Mouse (Mus musculus) gastrocnemius, adult 2 months (tissue): ENCODE results near the gene Efcab5. TPM values are rescaled to one million over a fixed set of nuclear protein-coding genes. Genes with fewer than 3 reads are reported as not detected.
"Not testable (repeated sequence)": the region's sequence is repeated elsewhere in the genome, so short reads cannot be mapped to it uniquely, and the experiment has no call there.

Experiments used
- DNase-seq: peaks from one replicate; pipeline ENCODE4 v3.0.0; 2022
- H3K27ac ChIP-seq: fragments of 200-600 bp; 2 replicates; pipeline ENCODE4 v1.8.1; 2022; ENCODE audit warnings: mild to moderate bottlenecking
- H3K4me3 ChIP-seq: fragments of 200-600 bp; 2 replicates; pipeline ENCODE4 v1.8.1; 2022; ENCODE audit warnings: mild to moderate bottlenecking, moderate library complexity
- CTCF ChIP-seq: fragments of 200-600 bp; IDR thresholded peaks from 2 replicates; pipeline ENCODE4 v1.8.1; 2022; ENCODE audit warnings: antibody characterized with exemption, mild to moderate bottlenecking, moderate library complexity
- intact Hi-C: fragments of 180-260 bp; cut with DNase I; formaldehyde crosslinking; loops from one replicate; pipeline ENCODE4 v1.15.1; 2025
- microRNA-seq: library from miRNA; unstranded; fragments of <30 nt; microRNA quantifications from one replicate; pipeline ENCODE4 v1.2.0, GENCODE M21; 2021
- total RNA-seq, 2 experiments: library from RNA; stranded (reverse); gene quantifications; 2 replicates each; pipeline ENCODE4 v1.2.3; 2021

Gene Efcab5
- total RNA-seq, 2 experiments from 2014 or later = 0.18 to 0.20 TPM

DNA sequence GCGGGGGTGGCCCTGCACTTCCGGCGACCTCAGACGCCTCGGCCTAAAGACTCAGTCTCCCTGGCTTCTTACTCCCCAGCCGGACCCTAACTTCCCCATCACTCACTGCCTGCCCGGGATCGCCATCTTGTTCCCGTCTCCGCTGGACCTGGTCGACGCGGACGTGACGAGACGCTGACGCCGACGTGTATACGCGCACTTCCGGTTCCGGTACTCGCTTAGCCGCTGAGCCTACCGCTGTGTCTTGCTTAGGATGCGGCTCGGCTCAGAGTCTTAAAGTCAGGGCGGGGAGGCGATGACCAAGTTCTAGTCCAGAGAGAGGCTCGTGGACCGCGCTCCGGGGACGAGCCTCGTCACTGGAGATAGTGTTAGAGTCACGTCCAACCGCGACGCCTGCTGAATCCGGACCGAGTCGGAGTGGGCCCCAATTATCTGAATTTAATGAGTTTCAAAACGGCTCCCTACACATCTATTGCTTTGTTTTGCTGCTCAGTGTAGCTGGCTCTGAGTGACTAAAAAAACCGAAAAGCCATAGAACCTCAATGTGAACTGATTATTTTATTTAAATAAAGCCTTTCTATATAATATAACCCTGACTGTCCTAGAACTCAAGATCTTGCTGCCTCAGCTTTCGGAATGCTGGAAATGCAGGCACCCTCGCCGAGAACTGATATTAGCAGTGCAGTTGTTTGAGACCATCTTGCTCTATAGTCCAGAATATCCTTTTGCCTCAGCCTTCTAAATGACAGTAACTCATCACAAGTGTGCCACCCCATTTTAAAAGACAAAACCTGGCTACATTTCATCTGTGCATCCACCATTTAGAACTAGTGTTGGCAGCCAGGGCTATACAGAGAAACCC is 110.3 kb downstream of the Efcab5 start, which contains the start of gene Nsrp1:
TSS of gene Nsrp1 (minus strand) at position 163 of the 862 bp plus-strand sequence.
- TF ChIP-seq CTCF = no peak
- Histone ChIP-seq H3K27ac (peak within 1 kb of the TSS; percentile 95), H3K4me3 (peak within 1 kb of the TSS; percentile 90)
- intact Hi-C loops = no loop called here
- DNase-seq = peak; percentile 94

DNA sequence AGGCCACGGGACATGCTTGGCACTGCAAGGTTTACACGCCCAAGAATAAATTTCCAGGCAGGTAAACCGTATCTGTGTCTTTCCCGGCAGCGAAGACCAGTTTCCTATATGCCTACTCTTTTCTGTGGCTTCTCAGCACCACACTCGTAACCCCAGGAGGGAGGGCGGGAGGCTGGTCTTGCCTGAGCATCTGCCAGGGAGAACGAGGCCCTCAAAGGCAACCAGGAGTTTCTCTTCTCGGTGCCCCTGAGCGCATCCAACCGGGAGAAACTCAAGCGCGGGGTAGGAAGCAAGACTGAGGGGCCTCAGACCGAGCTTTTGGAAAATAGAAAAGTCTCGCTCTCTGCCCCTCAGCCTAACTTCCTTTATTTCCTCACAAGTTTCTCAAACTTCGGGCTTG is 111.0 kb downstream of the Efcab5 start:
- intact Hi-C loops = no loop called here
- peak; percentile 29 for DNase-seq

DNA sequence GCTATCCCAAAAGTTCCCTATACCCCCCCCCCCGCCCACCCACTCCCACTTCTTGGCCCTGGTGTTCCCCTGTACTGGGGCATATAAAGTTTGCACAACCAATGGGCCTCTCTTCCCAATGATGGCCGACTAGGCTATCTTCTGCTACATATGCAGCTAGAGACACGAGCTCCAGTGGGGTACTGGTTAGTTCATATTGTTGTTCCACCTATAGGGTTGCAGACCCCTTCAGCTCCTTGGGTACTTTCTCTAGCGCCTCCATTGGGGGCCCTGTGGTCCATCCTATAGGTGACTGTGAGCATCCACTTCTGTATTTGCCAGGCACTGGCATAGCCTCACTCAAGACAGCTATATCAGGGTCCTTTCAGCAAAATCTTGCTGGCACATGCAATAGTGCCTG is 111.4 kb downstream of the Efcab5 start:
- Histone ChIP-seq H3K4me3 (peak overlapping the region; percentile 90), H3K27ac (peak overlapping the region; percentile 95)
- DNase-seq, intact Hi-C loops: not testable (repeated sequence)

More for the DNA sequence above, 111.0 kb downstream of the Efcab5 start:
- no peak for TF ChIP-seq CTCF
- Histone ChIP-seq H3K4me3 (peak overlapping the region; percentile 90), H3K27ac (peak overlapping the region; percentile 95)

DNA sequence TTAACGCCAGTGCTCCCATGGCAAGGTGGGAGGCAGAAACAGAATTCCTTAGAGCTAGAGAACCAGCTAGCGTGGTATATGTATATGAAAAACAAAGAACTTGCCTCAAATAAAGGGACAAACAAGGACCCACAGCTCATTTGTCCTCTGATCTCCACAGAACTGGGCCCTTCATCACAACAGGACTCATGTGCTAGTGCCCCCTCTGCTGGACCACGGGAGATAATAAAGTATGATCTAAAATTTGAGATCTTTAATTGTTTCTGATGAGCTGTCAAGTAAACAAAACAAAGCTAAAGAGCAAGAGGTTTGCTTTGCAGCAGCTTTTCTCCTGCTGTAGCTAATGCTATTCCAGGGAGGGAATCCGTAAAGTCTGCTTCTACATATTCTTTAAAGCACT is 118.0 kb downstream of the Efcab5 start:
- intact Hi-C loops = no loop called here
- Histone ChIP-seq H3K27ac (no peak overlapping the region), H3K4me3 (no peak overlapping the region)
- peak; percentile 31 for TF ChIP-seq CTCF
- DNase-seq = no peak

DNA sequence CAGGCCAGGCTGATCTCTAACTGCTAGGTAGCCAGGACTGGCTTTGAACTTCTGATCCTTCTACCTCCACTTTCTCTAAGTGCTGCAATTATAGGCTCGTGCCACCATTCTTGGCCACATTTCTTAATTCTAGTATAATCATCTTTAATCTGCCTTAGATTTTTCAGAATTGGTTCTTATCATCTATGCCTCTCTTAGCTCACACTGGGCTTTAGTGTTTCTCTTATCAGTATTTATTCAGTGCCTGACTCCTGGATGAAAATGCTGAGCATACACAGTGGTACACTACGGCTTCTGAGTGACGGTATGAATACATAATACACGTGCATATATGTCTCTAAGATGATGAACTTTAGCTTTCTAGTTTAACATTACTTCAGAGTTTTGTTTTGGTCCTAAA is 119.9 kb downstream of the Efcab5 start:
- no peak for DNase-seq
- intact Hi-C loops = no loop called here
- Histone ChIP-seq H3K27ac (no peak overlapping the region), H3K4me3 (no peak overlapping the region)
- TF ChIP-seq CTCF = no peak

DNA sequence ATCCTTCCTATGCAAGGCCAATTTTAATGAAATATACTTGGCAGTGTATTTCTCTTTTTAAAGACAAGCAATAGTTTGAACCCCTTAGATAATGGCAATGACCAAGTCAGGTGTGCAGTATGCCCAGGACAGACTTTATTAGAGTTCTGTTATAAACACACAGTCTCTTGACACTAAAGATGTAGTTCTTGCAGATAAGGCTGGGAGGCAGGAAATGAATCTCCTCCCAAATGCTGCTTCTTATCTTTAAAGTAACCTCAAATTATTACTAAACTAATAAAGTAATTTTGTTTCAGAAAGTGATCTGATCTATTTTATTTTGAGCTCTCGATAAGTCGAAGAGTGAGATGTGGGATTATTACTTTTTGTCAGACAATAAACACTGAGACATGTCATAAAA is 125.4 kb downstream of the Efcab5 start:
- Histone ChIP-seq H3K4me3 (no peak overlapping the region), H3K27ac (no peak overlapping the region)
- intact Hi-C loops = no loop called here
- no peak for TF ChIP-seq CTCF
- no peak for DNase-seq

DNA sequence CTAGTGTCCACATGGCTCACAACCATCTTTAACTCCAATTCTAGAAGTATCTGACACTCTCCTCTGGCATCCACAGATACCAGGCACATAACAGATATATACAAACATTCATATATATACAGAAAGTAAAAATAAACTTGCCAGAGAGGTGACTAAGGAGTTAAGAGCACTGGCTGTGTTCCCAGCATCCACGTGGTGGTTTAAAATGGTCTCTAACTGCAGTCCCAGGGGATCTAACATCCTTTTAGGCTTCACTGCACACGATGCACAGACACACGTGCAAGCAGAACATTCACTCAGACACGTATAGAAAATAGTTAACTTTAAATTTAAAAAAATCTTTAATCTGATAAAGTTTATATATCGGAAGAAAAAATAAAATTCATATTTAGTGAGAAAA is 126.8 kb downstream of the Efcab5 start:
- intact Hi-C loops = no loop called here
- H3K4me3 ChIP-seq = no peak overlapping the region
- no peak for DNase-seq
- no peak for TF ChIP-seq CTCF
- H3K27ac ChIP-seq = no peak overlapping the region

DNA sequence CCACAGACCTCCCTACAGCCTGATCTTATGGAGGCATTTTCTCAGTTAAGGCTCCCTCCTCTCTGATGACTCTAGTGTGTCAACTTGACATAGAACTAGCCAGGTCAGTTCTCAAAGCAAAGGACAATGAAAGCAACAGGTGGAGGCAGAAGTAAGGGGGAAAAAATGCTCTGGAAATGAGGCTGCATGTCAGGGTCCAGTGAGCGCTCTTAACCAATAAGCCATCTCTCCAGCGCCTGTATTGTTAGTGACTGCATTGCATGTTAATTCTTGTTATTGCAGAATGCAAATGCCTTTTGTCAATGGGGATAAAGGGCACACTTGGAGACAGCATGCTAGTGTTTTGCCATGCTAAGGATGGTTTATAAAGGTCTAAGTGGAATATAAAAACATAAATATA is 146.0 kb downstream of the Efcab5 start:
- DNase-seq = no peak
- H3K4me3 ChIP-seq = no peak overlapping the region
- H3K27ac ChIP-seq = no peak overlapping the region
- intact Hi-C loops = no loop called here
- no peak for TF ChIP-seq CTCF

DNA sequence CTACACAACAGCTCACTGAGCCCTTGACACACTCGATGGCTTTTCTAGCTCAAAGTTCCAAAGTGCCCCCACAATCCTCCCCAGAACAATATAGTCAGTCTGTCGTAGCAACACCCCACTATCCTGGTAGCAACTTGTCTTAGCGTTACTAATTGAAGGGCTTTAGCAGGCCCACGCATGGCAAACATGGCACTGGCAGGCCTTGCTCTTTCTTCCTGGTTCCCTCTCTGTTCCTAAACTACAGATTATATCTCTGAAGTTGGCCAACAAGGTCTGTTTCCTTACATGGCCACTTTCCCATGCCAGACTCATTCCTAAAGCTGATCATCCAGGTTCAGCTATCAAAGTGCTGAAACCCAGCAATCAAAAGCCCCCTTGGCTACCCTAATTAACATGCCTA is 146.9 kb downstream of the Efcab5 start:
- no peak overlapping the region for H3K27ac ChIP-seq
- H3K4me3 ChIP-seq = no peak overlapping the region
- intact Hi-C loops = no loop called here
- no peak for DNase-seq
- TF ChIP-seq CTCF = no peak

Small RNAs within 50 kb of the gene (microRNA-seq; reads per million reads assigned to microRNA genes)
- 780 reads per million, percentile 73 among the genes with 10 or more reads in this experiment for gene Mir423

Other genes starting within 250 kb of the Efcab5 start
- under 1 TPM; 0.17 to 0.20 TPM for gene Slc6a4, start 190.4 kb downstream of the Efcab5 start, total RNA-seq
- 10 to 100 TPM; 11.8 to 11.9 TPM for gene Nsrp1, start 110.5 kb downstream of the Efcab5 start, total RNA-seq
- 10 to 100 TPM; 40.3 to 55.3 TPM for gene Ssh2, start 27.3 kb upstream of the Efcab5 start, total RNA-seq